Mouse (Mus musculus) mouse trophoblast stem cell (cell line): ENCODE measurements around the gene Acbd4.

Source experiments
- in situ Hi-C, 2 experiments: fragments of 300-500 bp; cut with MseI, MboI; formaldehyde crosslinking; loops; 2 replicates in 1 of 2; 3 replicates in 1 of 2; pipeline ENCODE4 v1.15.1; 2025

The Acbd4 gene

GRCm38 (mm10) chr11:103101481-103101865, at the start of gene Acbd4, which contains the start of gene Plcd3:
TSS of gene Acbd4 (plus strand) at chr11:103101682.
TSS of gene Plcd3 (minus strand) at chr11:103101658.
- in situ Hi-C loops = loop anchor here (5.0 kb wide), 1 partner anchor 56 kb away; no protein-coding TSS in a partner anchor

GRCm38 (mm10) chr11:103052078-103052477, 49.4 kb upstream of the Acbd4 start:
- in situ Hi-C loops = no loop called here

- in situ Hi-C loops = no loop called here
Observed at GRCm38 (mm10) chr11:103053191-103054076, 48.0 kb upstream of the Acbd4 start.

- in situ Hi-C loops = no loop called here
Observed at GRCm38 (mm10) chr11:103054798-103055197, 46.7 kb upstream of the Acbd4 start.

GRCm38 (mm10) chr11:103056636-103057035, 44.8 kb upstream of the Acbd4 start:
- in situ Hi-C loops = no loop called here

- in situ Hi-C loops = no loop called here
Observed at GRCm38 (mm10) chr11:103058499-103059085, 42.9 kb upstream of the Acbd4 start.

- in situ Hi-C loops = no loop called here
Observed at GRCm38 (mm10) chr11:103066191-103067050, 35.1 kb upstream of the Acbd4 start.

GRCm38 (mm10) chr11:103067051-103067361, 34.5 kb upstream of the Acbd4 start:
- in situ Hi-C loops = no loop called here

GRCm38 (mm10) chr11:103067457-103068001, 34.0 kb upstream of the Acbd4 start:
- in situ Hi-C loops = no loop called here

- in situ Hi-C loops = no loop called here
Observed at GRCm38 (mm10) chr11:103068272-103068671, 33.2 kb upstream of the Acbd4 start.

- in situ Hi-C loops = no loop called here
Observed at GRCm38 (mm10) chr11:103068884-103069283, 32.6 kb upstream of the Acbd4 start.

- in situ Hi-C loops = no loop called here
Observed at GRCm38 (mm10) chr11:103069731-103070130, 31.8 kb upstream of the Acbd4 start.

GRCm38 (mm10) chr11:103070322-103070880, 31.1 kb upstream of the Acbd4 start:
- in situ Hi-C loops = no loop called here

- in situ Hi-C loops = no loop called here
Observed at GRCm38 (mm10) chr11:103073671-103074070, 27.8 kb upstream of the Acbd4 start.

GRCm38 (mm10) chr11:103074121-103074650, 27.3 kb upstream of the Acbd4 start:
- in situ Hi-C loops = no loop called here

GRCm38 (mm10) chr11:103074796-103075323, 26.6 kb upstream of the Acbd4 start:
- in situ Hi-C loops = no loop called here

- in situ Hi-C loops = no loop called here
Observed at GRCm38 (mm10) chr11:103076010-103076409, 25.5 kb upstream of the Acbd4 start.

- in situ Hi-C loops = no loop called here
Observed at GRCm38 (mm10) chr11:103076581-103076980, 24.9 kb upstream of the Acbd4 start.

- in situ Hi-C loops = no loop called here
Observed at GRCm38 (mm10) chr11:103078131-103078530, 23.4 kb upstream of the Acbd4 start.

- in situ Hi-C loops = no loop called here
Observed at GRCm38 (mm10) chr11:103080323-103081091, 21.0 kb upstream of the Acbd4 start.
